Mouse (Mus musculus) neural tube, embryonic 14.5 days (tissue): ENCODE results near the gene Gm21976. TPM values are rescaled to one million over a fixed set of nuclear protein-coding genes. Genes with fewer than 3 reads are reported as not detected.

Experiments
- ATAC-seq: fragments of 200-750 bp; cut with Nextera tagmentation; 2 replicates; pipeline ENCODE4 v1.8.0; 2017; ENCODE audit warnings: low read depth, mild to moderate bottlenecking, moderate TSS enrichment, moderate library complexity
- H3K27ac ChIP-seq: fragments of 300-500 bp; sonication (generic); 2 replicates; pipeline ENCODE4 v1.5.1; 2014; ENCODE audit warnings: low read depth, mild to moderate bottlenecking, control low read depth, low read length, moderate library complexity, mixed read lengths
- H3K27me3 ChIP-seq: fragments of 300-500 bp; sonication (generic); 2 replicates; pipeline ENCODE4 v1.6.1; 2014; ENCODE audit warnings: low read length; ENCODE audit not compliant: control insufficient read depth, insufficient read depth
- H3K36me3 ChIP-seq: fragments of 300-500 bp; sonication (generic); 2 replicates; pipeline ENCODE4 v1.6.1; 2014; ENCODE audit warnings: low read length, mixed read lengths; ENCODE audit not compliant: control insufficient read depth, insufficient read depth
- H3K4me1 ChIP-seq: fragments of 300-500 bp; sonication (generic); 2 replicates; pipeline ENCODE4 v1.6.1; 2014; ENCODE audit warnings: low read length; ENCODE audit not compliant: control insufficient read depth, insufficient read depth
- H3K4me2 ChIP-seq: fragments of 300-500 bp; sonication (generic); 2 replicates; pipeline ENCODE4 v1.6.1; 2014; ENCODE audit warnings: mild to moderate bottlenecking, low read depth, low read length, control low read depth
- H3K4me3 ChIP-seq: fragments of 300-500 bp; sonication (generic); 2 replicates; pipeline ENCODE4 v1.5.1; 2014; ENCODE audit warnings: low read depth, low read length, control low read depth, mixed read lengths
- H3K9ac ChIP-seq: fragments of 300-500 bp; sonication (generic); replicated peaks from 2 replicates; pipeline ENCODE4 v1.6.1; 2014; ENCODE audit warnings: low read depth, mild to moderate bottlenecking, control low read depth, low read length, mixed read lengths
- H3K9me3 ChIP-seq: fragments of 300-500 bp; sonication (generic); 2 replicates; pipeline ENCODE4 v1.6.1; 2016; ENCODE audit warnings: low read length; ENCODE audit not compliant: control insufficient read depth
- WGBS: fragments of 180-500 bp; shearing (Covaris S2); extraction: QIAGEN DNeasy Blood & Tissue Kit; methylation state at CpG from one replicate; pipeline ENCODE4 v1.1.7; 2014; 5-methylcytosine and 5-hydroxymethylcytosine counted together
- polyA plus RNA-seq: library from polyadenylated mRNA; unstranded; fragments of >200 nt; fragmentation: Nextera tagmentation; extraction: Ambion mirVana; gene quantifications from 2 replicates; pipeline ENCODE4 v1.2.1, GENCODE M21; 2014

The Gm21976 gene
- polyA plus RNA-seq, 1 experiment from 2014 or later = not detected

DNA sequence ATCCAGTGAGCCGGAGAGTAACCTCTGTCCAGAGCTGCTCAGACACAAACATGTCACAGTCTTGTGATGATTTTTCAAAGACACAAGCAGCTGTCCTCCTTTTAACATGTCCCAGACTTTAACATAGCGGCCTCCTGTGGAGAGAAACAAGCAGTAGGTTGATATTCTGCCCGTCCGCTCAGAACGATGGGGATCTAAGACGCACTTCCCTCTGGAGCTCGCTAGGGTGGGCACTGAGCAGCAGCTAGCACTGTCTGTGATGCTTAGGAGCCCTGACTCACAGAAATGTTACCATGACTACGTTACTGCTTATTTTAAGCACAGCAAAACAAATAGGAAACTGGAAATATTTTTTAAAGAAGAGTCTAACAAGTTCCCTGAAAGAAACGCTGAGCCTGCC lies 24.8 kb upstream of the Gm21976 start:
- H3K36me3 ChIP-seq = peaks cover 69% of the 10 kb centered on the region
- WGBS = 72% methylated on average over 9 of the region's 9 CpGs
- H3K9ac ChIP-seq = no peak overlapping the region
- H3K9me3 ChIP-seq = no peaks in the 10 kb centered on the region
- H3K4me1 ChIP-seq = no peaks in the 10 kb centered on the region
- no peaks in the 10 kb centered on the region for H3K27me3 ChIP-seq
- no peak overlapping the region for H3K27ac ChIP-seq
- H3K4me2 ChIP-seq = no peak overlapping the region
- no peak for ATAC-seq
- no peak overlapping the region for H3K4me3 ChIP-seq

DNA sequence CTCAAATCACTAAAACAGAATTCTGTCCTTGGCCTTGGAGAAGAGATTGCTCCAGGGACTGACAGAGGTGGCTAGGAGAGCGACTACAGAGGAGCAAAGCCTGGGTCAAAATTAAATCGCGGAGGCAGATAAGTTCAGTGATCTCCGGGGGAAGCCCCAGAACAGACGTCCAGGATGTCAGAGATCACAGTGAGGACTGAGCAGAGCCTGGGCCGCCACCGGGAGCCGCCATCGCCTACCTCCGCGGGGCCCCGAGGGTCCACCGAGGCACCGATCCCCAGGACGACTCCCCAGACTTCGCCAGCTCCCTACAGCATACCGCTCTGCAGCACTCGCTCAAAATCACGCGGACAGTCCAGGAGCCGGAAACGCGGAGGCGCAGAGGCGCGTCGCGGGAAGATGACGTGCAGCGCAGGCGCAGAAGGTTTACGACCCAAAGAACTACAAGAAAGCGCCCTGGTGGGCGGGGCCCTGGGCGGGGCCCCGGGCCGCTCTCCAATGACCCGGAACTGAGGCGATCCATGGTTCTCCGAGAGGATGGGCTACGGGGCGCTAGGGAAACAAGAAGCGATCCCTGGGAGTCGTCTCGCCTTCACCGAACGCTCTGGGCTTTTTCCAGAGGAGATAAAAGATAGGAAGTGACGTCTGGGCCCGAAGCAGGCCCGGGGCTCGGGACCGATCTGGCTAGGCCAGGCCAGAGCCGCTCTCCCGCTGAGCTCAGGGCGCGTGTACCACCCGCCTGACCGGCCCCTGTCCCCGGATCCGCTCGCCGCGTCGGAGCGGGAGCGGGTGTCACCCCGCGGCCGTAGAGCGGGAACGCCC lies 16.8 kb upstream of the Gm21976 start, which contains the start of the genes Utp15 and Ankra2:
Utp15 (minus strand) TSS at position 406 of the 822 bp plus-strand sequence.
Ankra2 (plus strand) TSS at position 439 of the 822 bp plus-strand sequence.
- under 1% methylated on average over 71 of the region's 71 CpGs for WGBS
- Histone ChIP-seq H3K27me3 (no peaks in the 10 kb centered on the region), H3K36me3 (peaks cover 12% of the 10 kb centered on the region), H3K9ac (peak within 1 kb of the TSS; percentile 81), H3K4me1 (peaks cover 11% of the 10 kb centered on the region), H3K9me3 (no peaks in the 10 kb centered on the region), H3K4me2 (peak within 1 kb of the TSS; percentile 76), H3K27ac (peak within 1 kb of the TSS; percentile 86), H3K4me3 (peak within 1 kb of the TSS; percentile 87)
- ATAC-seq = peak; percentile 99

DNA sequence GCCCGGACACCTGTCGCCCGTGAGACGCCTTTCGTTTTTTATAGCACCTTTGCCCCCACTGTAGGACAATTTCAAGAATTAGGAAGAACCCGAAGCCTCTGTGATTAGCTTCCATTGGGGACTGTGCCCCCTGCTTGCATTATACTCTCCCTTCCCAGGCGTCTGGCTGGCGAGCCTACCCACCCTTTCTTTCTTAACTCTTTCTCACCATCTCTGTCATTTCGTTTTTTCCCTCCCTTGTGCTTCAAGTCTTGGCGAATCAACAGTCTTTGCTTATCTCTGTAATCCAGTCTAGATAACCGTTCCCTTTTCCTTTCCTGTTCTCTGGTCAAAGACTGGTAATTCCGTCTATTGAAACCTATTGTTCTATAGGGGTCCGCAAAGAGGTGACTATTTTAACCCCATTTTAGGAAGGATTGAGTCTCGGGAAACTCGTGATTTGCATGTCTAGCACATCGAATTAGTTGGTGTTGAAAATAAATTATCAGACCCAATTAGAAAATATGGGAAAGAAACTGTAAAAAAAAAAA lies 16.2 kb upstream of the Gm21976 start:
- ATAC-seq = peak; percentile 50
- Histone ChIP-seq H3K4me2 (peak overlapping the region; percentile 59), H3K9me3 (no peaks in the 10 kb centered on the region), H3K27me3 (no peaks in the 10 kb centered on the region), H3K4me3 (peak overlapping the region; percentile 87), H3K4me1 (peaks cover 11% of the 10 kb centered on the region), H3K36me3 (peaks cover 10% of the 10 kb centered on the region; the same call in 1 of the 2 replicates), H3K27ac (peak overlapping the region; percentile 86), H3K9ac (peak overlapping the region; percentile 81)
- WGBS = 1% methylated on average over 16 of the region's 16 CpGs

DNA sequence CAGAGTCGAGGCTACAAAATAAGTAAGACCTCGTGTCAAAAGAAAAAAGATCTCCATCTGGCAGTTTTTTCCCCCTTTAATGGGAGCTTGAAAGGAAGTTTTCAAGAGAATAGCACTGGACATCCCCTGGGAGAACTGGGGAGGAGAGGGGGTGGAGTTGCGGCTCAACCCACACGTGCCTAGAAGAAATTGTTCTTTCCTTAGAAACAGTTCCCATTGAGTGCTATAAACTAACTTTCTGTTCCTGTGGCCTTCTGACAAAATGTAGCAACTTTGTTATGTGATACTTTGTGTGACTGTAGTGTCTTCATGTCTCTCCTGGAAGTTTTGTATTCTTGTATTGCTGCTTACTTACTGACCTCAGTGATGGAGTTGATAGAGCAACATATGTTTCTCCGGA lies 15.6 kb upstream of the Gm21976 start:
- peak overlapping the region; percentile 59 for H3K4me2 ChIP-seq
- peak overlapping the region; percentile 87; the same call in 1 of the 2 replicates for H3K4me3 ChIP-seq
- H3K36me3 ChIP-seq = peaks cover 12% of the 10 kb centered on the region; the same call in 1 of the 2 replicates
- peak overlapping the region; percentile 81 for H3K9ac ChIP-seq
- no peak overlapping the region for H3K27ac ChIP-seq
- no peaks in the 10 kb centered on the region for H3K27me3 ChIP-seq
- ATAC-seq = no peak
- H3K4me1 ChIP-seq = peaks cover 11% of the 10 kb centered on the region
- no peaks in the 10 kb centered on the region for H3K9me3 ChIP-seq
- 19% methylated on average over 5 of the region's 5 CpGs for WGBS

DNA sequence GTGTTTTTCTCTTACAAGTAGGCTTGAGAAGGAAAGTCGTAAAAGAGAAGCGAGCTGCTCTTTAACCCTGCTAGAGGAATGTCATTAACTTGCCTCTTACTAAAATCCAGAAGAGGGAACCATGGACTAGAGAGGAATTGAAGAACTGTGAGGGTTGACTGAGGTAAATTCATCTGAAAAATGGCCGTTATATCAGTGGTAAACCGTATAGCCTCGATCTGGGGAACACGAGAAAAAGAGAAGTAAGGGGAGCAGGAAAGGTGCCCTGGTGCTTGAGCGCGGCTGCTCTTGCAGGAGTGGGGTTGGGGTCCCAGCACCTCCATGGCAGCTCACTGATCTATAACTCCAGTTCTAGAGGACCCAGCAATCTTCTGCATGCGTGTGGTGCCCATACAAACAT lies 5.7 kb upstream of the Gm21976 start:
- no peaks in the 10 kb centered on the region for H3K4me1 ChIP-seq
- no peak overlapping the region for H3K27ac ChIP-seq
- WGBS = 93% methylated on average over 9 of the region's 9 CpGs
- H3K9ac ChIP-seq = no peak overlapping the region
- no peaks in the 10 kb centered on the region for H3K27me3 ChIP-seq
- H3K9me3 ChIP-seq = no peaks in the 10 kb centered on the region
- H3K4me3 ChIP-seq = no peak overlapping the region
- peaks cover 54% of the 10 kb centered on the region for H3K36me3 ChIP-seq
- no peak for ATAC-seq
- H3K4me2 ChIP-seq = no peak overlapping the region

DNA sequence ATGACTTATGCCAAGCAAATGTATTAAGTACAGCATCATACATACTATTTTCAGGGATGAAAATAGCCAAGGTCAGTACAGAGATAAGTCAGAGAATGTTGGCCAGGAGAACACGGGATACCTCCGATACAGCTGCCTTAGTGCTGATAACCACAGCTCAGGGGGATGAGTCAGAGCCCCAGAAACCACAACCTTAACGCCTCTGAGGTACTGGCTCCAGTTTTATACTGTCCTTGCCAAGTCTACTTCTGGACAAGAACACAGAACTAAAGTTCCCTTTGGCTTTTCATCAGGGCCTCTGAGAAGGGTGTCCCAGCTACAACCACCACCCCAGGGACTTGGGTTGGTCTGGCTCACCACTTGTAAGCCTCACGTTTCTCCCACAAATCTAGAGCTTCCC lies 4.0 kb upstream of the Gm21976 start:
- ATAC-seq = no peak
- no peaks in the 10 kb centered on the region for H3K9me3 ChIP-seq
- H3K4me2 ChIP-seq = no peak overlapping the region
- H3K9ac ChIP-seq = no peak overlapping the region
- no peaks in the 10 kb centered on the region for H3K27me3 ChIP-seq
- no peaks in the 10 kb centered on the region for H3K4me1 ChIP-seq
- H3K4me3 ChIP-seq = no peak overlapping the region
- peaks cover 46% of the 10 kb centered on the region for H3K36me3 ChIP-seq
- WGBS = 92% methylated on average over 4 of the region's 4 CpGs
- no peak overlapping the region for H3K27ac ChIP-seq

DNA sequence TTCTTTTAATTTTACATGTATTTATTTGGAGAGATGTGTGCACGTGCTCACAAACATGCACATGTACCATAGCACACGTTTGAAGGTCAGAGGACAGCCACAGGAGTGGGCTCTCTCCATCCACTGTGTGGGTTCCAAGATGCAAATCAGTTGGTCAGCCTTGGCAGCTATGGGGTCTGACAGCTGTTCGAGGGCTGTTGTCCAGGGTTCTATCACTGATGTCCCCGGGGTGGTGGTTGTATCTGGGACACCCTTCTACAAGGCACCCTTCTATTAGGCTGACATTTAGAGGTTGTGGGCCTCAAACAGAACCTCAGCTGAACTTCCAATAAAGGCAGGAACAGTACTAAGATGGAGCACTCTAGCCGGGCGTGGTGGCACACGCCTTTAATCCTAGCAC lies 3.4 kb upstream of the Gm21976 start:
- Histone ChIP-seq H3K36me3 (peaks cover 40% of the 10 kb centered on the region), H3K4me2 (no peak overlapping the region), H3K4me3 (no peak overlapping the region), H3K27ac (no peak overlapping the region), H3K27me3 (no peaks in the 10 kb centered on the region), H3K9me3 (no peaks in the 10 kb centered on the region), H3K4me1 (no peaks in the 10 kb centered on the region), H3K9ac (no peak overlapping the region)
- WGBS = 87% methylated on average over 7 of the region's 7 CpGs
- ATAC-seq = no peak

DNA sequence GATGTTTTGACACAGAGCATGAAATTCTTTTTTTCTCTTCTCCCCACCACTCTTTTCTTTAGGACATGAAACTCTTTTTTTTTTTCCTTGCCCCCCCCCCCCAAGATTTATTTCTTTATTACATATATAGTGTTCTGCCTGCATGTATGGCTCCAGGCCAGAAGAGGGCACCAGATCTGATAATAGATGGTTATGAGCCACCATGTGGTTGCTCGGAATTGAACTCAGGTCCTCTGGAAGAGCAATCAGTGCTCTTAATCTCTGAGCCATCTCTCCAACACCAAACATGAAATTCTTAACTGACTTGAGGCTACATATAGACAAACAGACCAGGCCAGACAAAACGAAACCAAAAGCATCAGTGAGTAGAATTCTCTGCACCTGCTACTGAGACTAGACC lies 2.2 kb upstream of the Gm21976 start:
- Histone ChIP-seq H3K27me3 (no peaks in the 10 kb centered on the region), H3K4me2 (no peak overlapping the region), H3K36me3 (peaks cover 28% of the 10 kb centered on the region), H3K4me1 (no peaks in the 10 kb centered on the region), H3K4me3 (no peak overlapping the region), H3K9me3 (no peaks in the 10 kb centered on the region), H3K9ac (no peak overlapping the region), H3K27ac (no peak overlapping the region)
- 83% methylated on average over 2 of the region's 2 CpGs for WGBS
- ATAC-seq = no peak

DNA sequence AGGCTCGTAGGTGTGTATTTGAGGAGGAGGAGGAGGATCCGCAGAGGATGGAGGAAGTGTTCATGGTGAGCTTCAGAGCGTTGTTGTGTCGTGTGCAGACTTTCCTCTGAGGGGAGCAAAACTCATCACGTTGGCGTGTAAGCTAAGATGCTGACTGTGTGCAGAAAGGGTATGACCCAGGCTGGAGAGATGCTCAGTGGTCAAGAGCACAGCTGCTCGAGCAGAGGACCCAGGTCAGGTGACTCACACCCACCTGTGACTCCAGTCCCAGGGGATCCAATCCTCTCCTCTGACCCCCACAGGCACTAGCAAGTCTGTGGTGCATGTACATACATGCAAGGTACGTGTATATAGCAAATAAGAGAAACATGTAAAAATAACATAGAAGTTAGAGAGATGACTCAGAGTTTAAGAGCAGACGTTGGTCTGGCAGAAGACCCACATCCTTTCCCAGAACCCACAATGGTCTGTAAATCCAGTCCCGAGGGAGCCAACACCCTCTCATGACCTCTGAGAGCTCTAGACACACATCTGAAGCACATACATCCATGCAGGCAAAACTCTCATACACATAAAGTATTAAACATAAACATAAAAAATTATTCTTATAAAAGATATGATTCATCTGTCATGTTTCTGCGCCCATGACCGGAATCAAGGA lies 1.4 kb downstream of the Gm21976 start:
- H3K27me3 ChIP-seq = no peaks in the 10 kb centered on the region
- H3K9ac ChIP-seq = no peak overlapping the region
- H3K27ac ChIP-seq = no peak overlapping the region
- no peak overlapping the region for H3K4me2 ChIP-seq
- H3K4me3 ChIP-seq = no peak overlapping the region
- no peak for ATAC-seq
- H3K4me1 ChIP-seq = no peaks in the 10 kb centered on the region
- no peaks in the 10 kb centered on the region for H3K36me3 ChIP-seq
- no peaks in the 10 kb centered on the region for H3K9me3 ChIP-seq
- WGBS = 80% methylated on average over 12 of the region's 12 CpGs
